Mouse (Mus musculus) cerebellum, adult (tissue): ENCODE measurements around the gene Lpo.
"Not testable (repeated sequence)": the region's sequence is repeated elsewhere in the genome, so short reads cannot be mapped to it uniquely, and the experiment has no call there.

Source experiments
- ATAC-seq: cut with Nextera tagmentation; 2 replicates; pipeline ENCODE4 v1.9.2; 2017; ENCODE audit warnings: mild to moderate bottlenecking, moderate library complexity, mixed read lengths; ENCODE audit not compliant: insufficient number of reproducible peaks, low FRiP score, low TSS enrichment

Lpo gene

GRCm38 (mm10) chr11:87828239-87828900 is at the start of gene Lpo:
Gene Lpo, minus strand, starts transcription at chr11:87828289.
- ATAC-seq, result no peak

- ATAC-seq, result no peak
Observed at GRCm38 (mm10) chr11:87875436-87875835, 47.3 kb upstream of the Lpo start, which contains the start of gene Epx. Gene Epx, minus strand, starts transcription at chr11:87875536.

- ATAC-seq, result no peak
Observed at GRCm38 (mm10) chr11:87871766-87872165, 43.7 kb upstream of the Lpo start.

DNA sequence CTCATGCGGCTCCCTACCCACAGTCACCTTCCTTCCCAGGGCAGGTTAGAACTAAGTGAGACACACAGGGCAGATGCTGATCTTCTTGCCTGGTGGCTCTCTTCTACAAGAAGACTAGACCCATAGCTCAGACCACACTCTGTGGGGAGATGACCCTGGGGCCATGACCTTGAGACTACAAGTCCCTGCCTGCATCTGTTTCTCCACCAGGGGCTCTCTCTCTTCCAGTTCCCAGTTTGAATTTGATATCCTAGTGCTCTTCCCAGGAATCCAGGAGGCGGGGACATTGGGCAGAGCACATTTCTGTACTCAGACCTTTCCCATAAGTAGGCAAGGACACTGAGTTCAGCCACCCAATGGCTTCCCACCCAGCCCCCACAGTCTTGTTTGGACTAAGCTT is 42.0 kb upstream of the Lpo start:
- no peak for ATAC-seq

DNA sequence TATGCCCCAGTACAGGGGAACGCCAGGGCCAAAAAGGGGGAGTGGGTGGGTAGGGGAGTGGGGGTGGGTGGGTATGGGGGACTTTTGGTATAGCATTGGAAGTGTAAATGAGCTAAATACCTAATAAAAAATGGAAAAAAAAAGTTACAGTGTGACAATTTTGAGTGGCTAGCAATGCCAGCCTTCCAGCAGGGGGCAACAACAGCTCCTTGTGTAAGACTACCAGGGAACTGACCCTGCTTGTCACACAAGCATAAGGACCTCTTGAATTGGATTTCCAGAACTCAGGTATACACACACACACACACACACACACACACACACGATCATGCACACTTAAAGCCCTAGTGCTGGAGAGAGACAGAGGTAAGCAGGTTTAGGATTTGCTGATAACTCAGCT is 38.8 kb upstream of the Lpo start:
- not testable (repeated sequence) for ATAC-seq

GRCm38 (mm10) chr11:87862805-87863204 is 34.7 kb upstream of the Lpo start:
- ATAC-seq, result no peak

DNA sequence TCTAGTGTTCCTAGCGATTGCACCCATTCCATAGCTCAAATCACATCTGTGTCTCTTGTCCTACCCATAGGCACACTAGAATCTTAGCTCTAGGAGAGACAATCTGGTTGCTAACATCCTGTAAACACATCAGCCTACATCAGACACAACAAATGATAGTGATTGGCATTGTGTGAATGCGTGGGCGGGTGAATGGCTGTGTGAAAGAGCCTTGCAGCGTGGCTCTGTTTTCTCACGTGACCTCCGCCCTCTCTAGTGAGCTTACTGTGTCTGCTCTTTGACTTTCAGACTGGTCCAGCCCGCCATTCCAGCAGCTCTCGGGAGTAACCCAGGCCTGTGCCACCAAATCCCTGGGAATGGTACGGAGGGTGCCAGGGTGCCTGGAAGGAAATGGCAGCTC is 32.3 kb upstream of the Lpo start:
- ATAC-seq, result no peak

DNA sequence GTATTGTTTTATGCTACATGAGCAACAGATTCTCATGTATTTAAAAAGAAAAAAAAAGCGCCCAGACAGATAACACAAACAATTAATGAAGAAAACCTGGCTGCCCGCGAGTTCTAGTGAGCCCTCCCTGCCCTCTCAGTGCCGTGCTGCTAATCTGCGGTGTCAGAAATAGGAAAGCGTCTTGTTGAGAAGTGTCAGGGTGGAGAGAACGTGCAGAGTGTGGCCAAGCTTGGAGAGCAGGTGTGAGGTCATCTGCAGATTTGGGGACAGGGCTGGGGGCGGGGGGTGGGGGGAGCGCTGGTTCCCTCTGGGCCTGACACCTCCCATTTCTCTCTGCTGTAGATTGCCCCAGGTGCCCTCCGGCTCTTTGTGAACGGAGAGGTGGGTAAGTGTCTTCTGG is 31.2 kb upstream of the Lpo start:
- ATAC-seq, result no peak

GRCm38 (mm10) chr11:87854550-87854949 is 26.5 kb upstream of the Lpo start:
- no peak for ATAC-seq

DNA sequence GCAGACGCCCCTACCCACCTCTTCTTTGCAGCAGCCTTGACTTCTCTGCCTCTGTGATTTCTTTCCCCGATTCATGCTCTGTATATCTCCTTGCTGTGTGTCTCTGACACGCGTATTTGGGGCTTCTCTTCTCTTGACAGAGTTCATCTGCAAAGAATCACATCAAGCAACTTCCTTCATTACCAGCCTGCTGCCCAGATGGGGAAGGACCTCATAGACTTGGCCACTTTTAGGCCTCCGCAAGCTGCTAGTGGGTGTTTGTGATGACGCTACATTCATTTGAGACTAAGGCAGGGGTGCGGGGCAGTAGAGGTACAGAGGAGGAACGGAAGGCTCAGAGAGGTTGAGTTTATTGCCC is 25.5 kb upstream of the Lpo start:
- no peak for ATAC-seq

DNA sequence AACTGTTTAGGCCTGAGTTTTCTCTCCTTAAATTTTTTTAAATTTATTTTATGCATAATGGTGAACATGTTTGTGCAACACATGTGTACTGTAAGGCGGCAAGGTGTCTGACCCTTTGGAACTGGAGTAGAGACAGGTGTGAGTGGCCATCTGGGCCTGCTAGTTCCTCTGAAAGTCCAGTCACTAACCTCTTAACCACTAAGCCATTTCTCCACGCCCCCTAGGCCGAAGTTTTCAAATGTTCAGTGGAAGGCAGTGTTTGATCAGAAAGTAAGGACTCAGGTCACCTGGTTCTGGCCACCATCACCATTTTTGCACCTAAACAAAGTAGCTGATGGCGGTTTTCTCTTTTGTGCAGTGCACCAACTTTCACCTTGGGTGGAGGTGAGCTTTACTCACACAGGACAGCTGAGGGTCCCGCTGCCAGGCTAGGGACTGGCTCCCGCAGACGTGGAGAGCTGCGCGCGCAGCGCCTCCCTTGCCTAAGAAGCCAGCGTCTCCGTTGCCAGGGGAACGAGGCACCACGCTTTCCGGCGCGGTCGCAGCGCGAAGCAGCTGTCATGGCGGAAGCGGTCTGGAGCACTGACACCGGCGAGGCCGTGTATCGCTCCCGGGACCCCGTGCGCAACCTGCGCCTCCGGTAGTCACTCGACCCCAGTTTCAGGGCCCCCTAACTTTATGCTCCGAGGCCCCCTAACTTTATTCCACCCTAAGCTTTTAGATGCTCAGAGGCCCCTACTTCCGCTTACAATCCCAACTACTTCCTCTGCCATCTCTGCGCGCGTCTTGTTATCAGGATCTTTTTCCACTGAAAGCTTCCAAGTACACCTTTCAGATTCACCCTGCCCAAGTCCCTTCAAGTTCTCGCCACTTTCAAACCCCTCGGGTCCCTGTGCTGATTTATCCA is 24.9 kb upstream of the Lpo start, which contains the start of gene Mks1:
Mks1 (plus strand) TSS at position 526 of the 907 bp plus-strand sequence.
- peak; percentile 82; the same call in 1 of the 2 replicates for ATAC-seq

DNA sequence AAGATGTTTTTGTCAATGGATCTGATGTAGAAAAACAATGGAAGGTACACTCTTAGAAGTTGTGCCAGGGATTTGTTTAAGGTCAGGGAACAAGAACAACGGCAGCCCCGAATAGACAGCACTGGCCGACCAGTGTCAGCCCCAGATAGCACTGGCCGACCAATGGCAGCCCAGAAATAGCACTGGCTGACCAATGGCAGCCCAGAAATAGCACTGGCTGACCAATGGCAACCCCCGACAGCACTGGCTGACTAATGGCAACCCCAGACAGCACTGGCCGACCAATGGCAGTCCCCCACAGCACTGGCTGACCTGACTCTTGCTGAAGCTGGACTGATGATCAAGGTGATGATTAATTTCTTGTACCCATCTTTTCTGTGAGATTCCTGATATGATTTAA is 19.8 kb upstream of the Lpo start:
- no peak for ATAC-seq

- no peak for ATAC-seq
Observed at GRCm38 (mm10) chr11:87846968-87847600, 19.0 kb upstream of the Lpo start.

GRCm38 (mm10) chr11:87841436-87841835 is 13.3 kb upstream of the Lpo start:
- no peak for ATAC-seq

- ATAC-seq, result no peak
Observed at GRCm38 (mm10) chr11:87840676-87841075, 12.6 kb upstream of the Lpo start.

GRCm38 (mm10) chr11:87821502-87821901 is 6.6 kb downstream of the Lpo start:
- ATAC-seq, result no peak

DNA sequence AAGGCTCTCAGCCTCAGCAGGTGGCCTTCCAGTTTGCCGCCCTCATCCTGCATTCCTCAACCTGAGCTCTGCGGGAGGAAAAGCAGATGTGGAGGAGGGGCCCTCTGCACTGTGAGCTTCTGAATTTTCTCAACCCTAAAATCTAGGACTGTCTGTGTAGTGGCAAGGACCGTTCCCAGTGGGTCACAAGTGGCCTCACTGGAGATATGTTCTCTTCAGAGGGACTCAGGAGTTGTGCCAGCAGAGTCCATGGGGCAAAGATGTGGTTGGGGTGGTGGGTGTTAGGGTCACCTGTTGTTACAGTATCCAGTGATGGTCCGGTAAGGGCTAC is 10.7 kb downstream of the Lpo start:
- ATAC-seq, result no peak; the same call in 1 of the 2 replicates

GRCm38 (mm10) chr11:87816707-87817442 is 11.2 kb downstream of the Lpo start:
- ATAC-seq, result peak; percentile 67; the same call in 1 of the 2 replicates

- ATAC-seq, result no peak
Observed at GRCm38 (mm10) chr11:87814831-87815230, 13.3 kb downstream of the Lpo start.

- ATAC-seq, result no peak
Observed at GRCm38 (mm10) chr11:87811396-87811795, 16.7 kb downstream of the Lpo start.

DNA sequence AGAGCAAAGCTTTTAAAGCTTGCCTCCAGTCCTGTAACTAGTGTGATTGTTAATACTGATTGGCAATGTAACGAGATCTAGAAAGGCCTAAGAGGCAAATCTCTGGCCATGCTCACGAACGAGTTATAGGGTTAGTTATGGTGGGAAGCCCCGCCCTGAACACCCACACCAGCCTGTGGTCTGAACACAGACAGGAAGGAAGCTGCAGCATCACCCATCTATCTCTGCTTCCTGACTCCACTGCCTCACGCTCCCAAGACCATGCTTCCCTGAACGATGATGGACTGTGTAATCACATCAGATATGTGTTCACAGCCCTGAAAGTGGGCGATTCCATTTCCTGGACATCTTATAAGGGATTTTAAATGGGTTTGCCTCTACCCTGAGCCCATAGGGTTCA is 19.9 kb downstream of the Lpo start:
- no peak for ATAC-seq
